22 mouse cellular contexts compared by ENCODE assay signal in the genomic region with DNA sequence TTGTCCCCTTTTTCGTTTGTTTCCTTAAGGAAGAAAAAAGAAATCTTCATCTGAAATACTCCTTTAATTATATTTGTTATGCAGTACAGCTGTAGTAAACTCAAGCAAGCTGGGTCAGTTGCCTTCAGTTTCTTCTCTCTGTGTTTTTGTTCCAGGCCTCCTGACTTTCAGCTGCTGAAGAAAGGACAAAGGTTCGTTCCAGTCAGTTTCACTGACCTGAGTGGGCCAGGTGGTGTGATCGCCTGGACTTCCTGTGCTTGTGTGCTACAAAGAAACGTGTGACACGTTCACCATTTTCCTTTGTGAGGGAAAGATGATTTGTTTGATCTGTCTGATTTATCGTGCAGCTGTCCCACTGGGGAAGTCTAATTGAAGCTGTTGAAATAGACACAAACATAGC.
"Had no signal": no experiment of that assay in that cellular context is flagged by ENCODE, and none has a peak within 500 bp of the region (broad histone marks: within the 10 kb centered on the region; RNA-seq: fewer than 3 reads in every experiment).

No protein-coding gene starts in this region.

- H3K4me1 ChIP-seq: lung, embryonic 15.5 days; megakaryocyte, embryonic 14.5 days; midbrain, embryonic 10.5 days; midbrain, embryonic 12.5 days; neural tube, embryonic 13.5 days; neural tube, embryonic 15.5 days had no signal

- H3K4me2 ChIP-seq: lung, embryonic 15.5 days; midbrain, embryonic 12.5 days; neural tube, embryonic 13.5 days; neural tube, embryonic 15.5 days had no signal

- H3K9me3 ChIP-seq: lung, embryonic 15.5 days; megakaryocyte, embryonic 14.5 days; midbrain, embryonic 10.5 days; midbrain, embryonic 12.5 days; neural tube, embryonic 13.5 days; neural tube, embryonic 15.5 days had no signal

- H3K4me3 ChIP-seq: lung, embryonic 15.5 days; megakaryocyte, embryonic 14.5 days; midbrain, embryonic 10.5 days; midbrain, embryonic 12.5 days; myocyte; neural tube, embryonic 13.5 days; neural tube, embryonic 15.5 days had no signal

- H3K9ac ChIP-seq: lung, embryonic 15.5 days; midbrain, embryonic 12.5 days; neural tube, embryonic 13.5 days; neural tube, embryonic 15.5 days had no signal

- ATAC-seq: lung, postnatal 0 days; midbrain, embryonic 16.5 days had no signal

- H3K27ac ChIP-seq: lung, embryonic 15.5 days; macrophage; midbrain, embryonic 10.5 days; midbrain, embryonic 12.5 days; neural tube, embryonic 13.5 days; neural tube, embryonic 15.5 days had no signal

- DNase-seq: lung, adult 2 months; lung, postnatal 14 days; lung, postnatal 36 days; midbrain, embryonic 14.5 days; retina, postnatal 1 day; right cerebral cortex, adult 18-20 months; right cerebral cortex, postnatal 25 days; right cerebral cortex, postnatal 4 days; spleen, adult 18-20 months; thymus, adult 18-20 months; thymus, postnatal 14 days; thymus, postnatal 36 days had no signal

- H3K27me3 ChIP-seq: lung, embryonic 15.5 days; megakaryocyte, embryonic 14.5 days; midbrain, embryonic 12.5 days; neural tube, embryonic 13.5 days; neural tube, embryonic 15.5 days had no signal
